Mouse (Mus musculus) G1E-ER4 (cell line): Measurements from ENCODE around the gene Cldn7. TPM values are rescaled to one million over a fixed set of nuclear protein-coding genes. Genes with fewer than 3 reads are reported as not detected.

Source experiments
- GATA1 ChIP-seq: IDR thresholded peaks from one replicate; pipeline ENCODE4 v1.8.0; 2012; ENCODE audit warnings: low read length, inconsistent platforms
- polyA plus RNA-seq: library from polyadenylated mRNA; stranded (reverse); fragments of >175 nt; gene quantifications from 2 replicates; pipeline ENCODE4 v1.2.3, GENCODE M21; 2012

The Cldn7 gene
- polyA plus RNA-seq = not detected in 2 replicates

DNA sequence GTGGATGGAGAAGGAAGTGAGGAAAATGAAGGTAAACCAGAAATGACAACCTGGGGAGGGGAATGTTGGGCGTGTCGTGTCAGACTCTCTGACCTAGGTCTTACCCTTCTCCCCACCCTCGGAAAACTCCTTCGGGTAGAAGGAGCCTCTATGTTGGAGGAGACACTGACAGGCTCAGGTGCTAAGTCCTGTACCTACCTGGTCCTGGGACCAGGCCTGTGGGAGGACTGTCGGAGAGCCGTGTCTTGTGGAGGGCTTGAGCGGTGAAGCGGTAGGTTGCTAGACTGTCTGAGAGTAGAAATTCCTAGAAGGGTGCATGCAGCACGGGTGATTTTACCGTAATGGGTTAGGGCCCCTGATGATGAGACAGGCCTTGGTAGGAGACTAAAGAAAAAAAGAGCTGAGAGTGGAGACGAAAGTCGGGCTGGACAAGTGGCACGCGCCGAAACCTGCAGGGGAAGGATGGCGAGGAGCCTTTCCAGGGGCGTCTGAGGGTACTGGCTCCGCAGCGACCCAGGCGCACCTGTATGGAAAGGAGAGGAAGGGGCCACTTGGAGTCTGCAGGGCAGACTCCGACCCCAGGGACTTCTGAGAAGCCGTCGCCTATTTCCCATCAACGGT lies at the start of gene Cldn7:
TSS of gene Cldn7 (plus strand) at position 130 of the 621 bp plus-strand sequence.
- TF ChIP-seq GATA1 = no peak

GRCm38 (mm10) chr11:69914917-69915430 lies 49.6 kb upstream of the Cldn7 start:
- TF ChIP-seq GATA1 = no peak

DNA sequence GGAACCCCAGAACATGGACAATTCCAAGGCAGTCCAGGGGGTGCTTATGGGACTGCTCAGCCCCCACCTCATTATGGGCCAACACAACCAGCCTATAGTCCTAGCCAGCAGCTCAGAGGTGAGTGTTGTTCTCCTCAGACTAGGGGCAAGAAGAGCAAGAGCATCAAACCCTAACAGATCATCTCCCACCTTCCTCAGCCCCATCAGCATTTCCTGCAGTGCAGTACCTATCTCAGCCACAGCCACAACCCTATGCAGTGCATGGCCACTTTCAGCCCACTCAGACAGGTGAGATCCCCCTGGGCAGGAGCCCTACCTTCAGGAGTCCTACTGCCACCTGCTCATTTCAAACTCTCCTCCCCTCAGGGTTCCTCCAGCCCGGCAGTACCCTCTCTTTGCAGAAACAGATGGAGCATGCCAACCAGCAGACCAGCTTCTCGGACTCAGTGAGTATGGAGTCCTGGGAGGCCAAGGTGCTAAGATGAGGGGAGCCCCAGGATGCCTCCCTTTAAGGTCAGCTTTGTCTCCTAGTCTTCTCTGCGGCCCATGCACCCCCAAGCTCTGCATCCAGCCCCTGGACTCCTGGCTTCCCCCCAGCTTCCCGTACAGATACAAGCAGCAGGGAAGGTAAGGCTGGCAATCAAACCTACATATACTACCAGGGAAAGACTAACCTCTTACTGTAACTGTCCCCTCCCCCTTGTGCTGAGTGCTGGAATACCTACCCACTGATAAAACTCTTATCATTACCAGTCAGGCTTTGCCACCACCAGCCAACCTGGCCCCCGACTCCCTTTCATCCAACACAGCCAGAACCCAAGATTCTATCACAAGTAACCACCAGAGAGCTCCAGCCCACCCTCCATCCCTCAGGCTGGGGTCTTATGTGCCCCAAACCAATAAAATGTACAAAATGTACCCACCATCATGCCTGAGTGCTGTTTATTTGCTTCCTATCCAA lies 48.6 kb upstream of the Cldn7 start:
- TF ChIP-seq GATA1 = peak; percentile 80

DNA sequence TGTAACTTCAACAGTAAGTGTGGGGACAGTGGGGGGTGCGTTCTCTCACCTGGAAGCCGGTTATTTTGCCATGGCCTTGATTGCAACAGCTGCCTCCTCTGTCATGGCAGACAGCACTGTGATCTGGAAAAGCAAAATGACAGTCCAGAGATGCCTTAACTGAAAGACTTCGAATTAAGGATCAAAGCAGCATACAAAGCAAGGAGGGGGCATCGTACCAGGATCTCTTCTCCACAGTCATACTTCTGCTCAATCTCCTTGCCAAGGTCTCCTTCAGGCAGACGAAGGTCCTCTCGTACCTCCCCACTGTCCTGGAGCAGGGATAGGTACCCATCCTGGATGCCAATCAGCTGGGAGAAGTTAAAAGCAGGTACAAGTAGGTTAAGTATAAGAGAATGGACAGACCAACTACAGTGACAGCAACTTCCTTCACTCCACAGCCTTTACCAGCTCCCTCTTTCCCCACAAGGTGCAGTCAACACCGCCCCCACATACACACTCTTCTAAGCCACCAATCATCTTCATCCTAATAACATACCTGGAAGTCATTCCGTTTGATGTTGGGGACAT lies 47.1 kb upstream of the Cldn7 start:
- no peak for TF ChIP-seq GATA1

- no peak for TF ChIP-seq GATA1
Observed at GRCm38 (mm10) chr11:69918118-69918517, 46.5 kb upstream of the Cldn7 start.

GRCm38 (mm10) chr11:69919053-69919452 lies 45.5 kb upstream of the Cldn7 start:
- TF ChIP-seq GATA1 = no peak

DNA sequence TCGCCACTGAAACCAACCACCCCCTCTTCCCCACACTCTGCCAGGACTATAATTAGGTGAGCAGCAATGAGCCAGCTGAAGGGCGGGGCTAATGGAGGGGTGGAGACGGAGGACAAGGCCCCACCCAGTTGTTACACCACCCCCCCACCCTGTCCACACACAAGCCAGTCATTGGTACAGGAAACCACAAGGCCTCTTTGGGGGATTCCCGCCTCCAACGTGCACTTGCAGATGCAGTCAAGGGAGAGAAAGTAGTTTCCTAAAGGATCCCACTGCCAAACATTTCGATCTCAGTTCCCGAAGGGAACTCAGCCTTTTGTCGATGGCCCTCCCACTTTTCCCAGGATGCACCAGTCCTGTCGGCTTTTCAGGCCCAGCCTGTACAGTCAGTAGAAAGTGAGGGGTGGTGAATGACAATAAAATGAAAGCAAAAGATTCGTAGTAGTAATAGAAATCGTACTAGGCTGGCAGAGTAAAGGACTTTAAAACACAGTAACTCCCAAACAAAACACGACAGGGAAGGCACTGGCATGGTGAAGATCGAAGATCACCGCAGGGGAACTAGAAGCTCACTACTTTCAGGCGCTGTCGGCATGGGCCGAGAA lies 44.8 kb upstream of the Cldn7 start:
- TF ChIP-seq GATA1 = no peak

DNA sequence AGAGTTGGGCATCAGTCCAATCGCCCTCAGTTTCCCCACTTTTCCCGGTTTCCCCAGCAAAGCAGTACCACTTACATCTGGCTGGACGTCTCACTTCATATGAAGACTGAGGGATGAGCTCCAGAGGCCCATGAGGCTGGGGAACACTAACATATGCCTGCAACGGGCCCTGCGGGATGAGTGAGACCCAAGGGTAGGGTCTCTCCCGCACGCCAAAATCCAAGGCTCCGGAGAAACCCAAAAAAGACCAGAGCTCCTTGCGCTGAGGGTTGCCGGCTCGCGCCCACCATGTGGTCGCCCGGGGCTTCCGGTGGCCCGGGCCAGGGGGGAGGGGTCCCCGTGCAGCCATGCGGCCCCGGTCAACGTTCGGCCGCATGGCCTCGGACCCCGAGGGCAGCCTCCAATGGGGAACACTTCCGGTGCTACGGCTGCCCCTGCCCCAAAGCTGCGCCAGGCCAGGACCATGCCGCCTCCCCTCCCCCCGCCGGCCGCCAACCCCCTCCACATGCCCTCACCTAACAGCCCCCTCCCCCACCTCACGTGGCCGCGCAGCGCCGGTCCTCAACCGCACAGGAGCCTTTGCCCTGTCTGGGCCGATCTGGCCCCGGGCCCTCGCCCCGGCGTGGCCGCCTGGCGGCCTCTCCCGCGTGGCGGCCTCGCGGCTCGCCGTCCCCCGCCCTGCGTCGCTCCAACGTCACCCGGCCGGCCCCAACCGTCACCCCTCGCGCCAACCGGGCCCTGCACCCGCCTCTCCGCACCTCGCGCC lies 44.1 kb upstream of the Cldn7 start:
- TF ChIP-seq GATA1 = no peak

DNA sequence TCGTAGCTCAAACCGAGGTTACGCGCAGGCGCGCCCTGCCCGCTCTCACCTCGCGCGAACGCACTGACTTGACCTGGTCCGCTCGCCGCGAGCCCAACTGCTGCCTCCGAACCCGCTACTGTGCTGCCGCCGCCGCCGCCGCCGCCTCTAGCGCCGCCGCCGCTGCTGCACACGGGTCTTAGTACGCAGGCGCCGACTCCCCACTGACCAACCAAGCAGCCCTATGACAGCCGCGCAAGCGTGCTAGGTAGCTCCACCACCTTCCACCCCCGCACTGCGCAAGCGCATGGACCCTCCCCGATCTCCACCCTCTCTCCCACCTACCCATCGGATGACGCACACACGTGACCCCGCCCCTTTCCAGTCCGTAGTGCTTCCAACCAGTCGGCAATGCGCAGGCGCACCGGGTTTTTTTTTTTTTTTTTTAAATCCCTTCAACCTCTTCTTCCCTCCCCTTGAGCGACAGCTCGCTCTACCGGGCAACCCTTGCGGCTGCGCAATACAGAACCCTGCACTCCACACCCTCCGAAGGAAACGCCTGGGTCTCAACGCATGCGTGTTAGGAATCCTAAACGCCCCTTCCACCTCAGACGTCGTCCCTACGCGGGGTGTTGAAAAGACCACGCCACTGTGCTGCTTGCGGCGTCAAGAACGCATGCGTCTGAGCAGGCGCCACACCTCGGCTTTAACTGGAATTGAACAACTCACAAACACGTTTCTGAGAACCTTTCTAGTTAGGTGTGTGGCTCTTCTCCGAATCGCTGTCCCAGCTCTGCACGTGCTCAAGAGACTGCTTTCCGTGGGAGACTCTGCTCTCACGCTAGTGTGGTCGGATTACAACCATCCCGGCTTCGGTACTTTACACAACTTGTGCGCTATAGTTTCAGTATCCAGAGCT lies 43.2 kb upstream of the Cldn7 start, which contains the start of gene Eif5a:
TSS of gene Eif5a (minus strand) at position 845 of the 898 bp plus-strand sequence.
- TF ChIP-seq GATA1 = no peak

- no peak for TF ChIP-seq GATA1
Observed at GRCm38 (mm10) chr11:69922012-69922756, 42.4 kb upstream of the Cldn7 start.

DNA sequence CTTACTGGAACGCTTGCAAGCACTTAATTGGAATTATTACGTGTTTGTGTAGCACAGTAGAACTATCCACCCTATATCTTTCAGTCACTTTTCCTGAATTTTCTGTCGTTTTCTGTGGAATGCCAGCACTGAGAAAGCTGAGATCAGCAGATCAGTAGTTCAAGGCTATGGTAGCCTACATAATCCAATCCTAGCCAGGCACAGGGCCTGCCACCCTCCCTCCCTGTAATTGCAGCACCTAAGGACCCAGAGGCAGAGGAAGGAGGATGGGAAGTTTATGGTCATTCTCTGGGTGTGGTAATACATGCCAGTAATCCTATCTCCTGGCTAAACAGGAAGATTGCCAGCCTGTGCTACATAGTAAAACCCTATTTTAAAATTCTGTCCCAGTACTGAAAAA lies 41.8 kb upstream of the Cldn7 start:
- no peak for TF ChIP-seq GATA1

GRCm38 (mm10) chr11:69927501-69927900 lies 37.1 kb upstream of the Cldn7 start:
- TF ChIP-seq GATA1 = no peak

GRCm38 (mm10) chr11:69929712-69930111 lies 34.9 kb upstream of the Cldn7 start:
- no peak for TF ChIP-seq GATA1
